Mouse (Mus musculus): ENCODE data around the gene 2310046K23Rik.
"Not testable (repeated sequence)": the region's sequence is repeated elsewhere in the genome, so short reads cannot be mapped to it uniquely, and the experiment has no call there.

2310046K23Rik gene

GRCm38 (mm10) chr3:92534411-92534810, at the start of gene 2310046K23Rik:
2310046K23Rik (minus strand) TSS chr3:92534511.
- DNase-seq: no peak

GRCm38 (mm10) chr3:92583164-92583826, 49.0 kb upstream of the 2310046K23Rik start:
- no peak for DNase-seq

GRCm38 (mm10) chr3:92579508-92579907, 45.2 kb upstream of the 2310046K23Rik start:
- DNase-seq: no peak

GRCm38 (mm10) chr3:92578652-92579413, 44.5 kb upstream of the 2310046K23Rik start:
- no peak for DNase-seq

GRCm38 (mm10) chr3:92573449-92574041, 39.2 kb upstream of the 2310046K23Rik start, which contains the start of gene Ivl:
Ivl (minus strand) TSS chr3:92573735.
- no peak for DNase-seq

GRCm38 (mm10) chr3:92572514-92573155, 38.3 kb upstream of the 2310046K23Rik start:
- no peak for DNase-seq

GRCm38 (mm10) chr3:92568752-92569151, 34.4 kb upstream of the 2310046K23Rik start:
- DNase-seq: peak; percentile 61 to 72

GRCm38 (mm10) chr3:92565418-92565817, 31.1 kb upstream of the 2310046K23Rik start:
- DNase-seq: no peak

GRCm38 (mm10) chr3:92512325-92512724, 22.0 kb downstream of the 2310046K23Rik start:
- no peak for DNase-seq

GRCm38 (mm10) chr3:92510786-92511185, 23.5 kb downstream of the 2310046K23Rik start:
- peak in 1 of 2 experiments; percentile 3 for DNase-seq

GRCm38 (mm10) chr3:92508185-92508584, 26.1 kb downstream of the 2310046K23Rik start:
- no peak for DNase-seq

- DNase-seq: no peak
Measured at GRCm38 (mm10) chr3:92503528-92503927, 30.8 kb downstream of the 2310046K23Rik start.

GRCm38 (mm10) chr3:92500393-92500792, 33.9 kb downstream of the 2310046K23Rik start, which contains the start of gene Sprr4:
Sprr4 (minus strand) TSS chr3:92500493.
- no peak for DNase-seq

GRCm38 (mm10) chr3:92490262-92490661, 44.0 kb downstream of the 2310046K23Rik start:
- DNase-seq: not testable (repeated sequence)

GRCm38 (mm10) chr3:92486307-92486706, 48.0 kb downstream of the 2310046K23Rik start:
- DNase-seq: peak in 1 of 2 experiments; percentile 6

- no peak for DNase-seq
Measured at GRCm38 (mm10) chr3:92485863-92486262, 48.4 kb downstream of the 2310046K23Rik start, which contains the start of gene Sprr1a. Sprr1a (minus strand) TSS chr3:92485895.
